Mouse (Mus musculus) bone marrow macrophage, adult 2 months (primary cell): ENCODE data around the gene Txnrd3.

Experiments used
- CTCF ChIP-seq: IDR thresholded peaks from 2 replicates; pipeline ENCODE4 v1.5.1; 2012; ENCODE audit warnings: low read depth, mild to moderate bottlenecking, low read length, moderate library complexity
- POLR2A ChIP-seq: IDR thresholded peaks from 2 replicates; pipeline ENCODE4 v1.6.1; 2012; ENCODE audit warnings: mild to moderate bottlenecking, low read depth, low read length, borderline replicate concordance

DNA sequence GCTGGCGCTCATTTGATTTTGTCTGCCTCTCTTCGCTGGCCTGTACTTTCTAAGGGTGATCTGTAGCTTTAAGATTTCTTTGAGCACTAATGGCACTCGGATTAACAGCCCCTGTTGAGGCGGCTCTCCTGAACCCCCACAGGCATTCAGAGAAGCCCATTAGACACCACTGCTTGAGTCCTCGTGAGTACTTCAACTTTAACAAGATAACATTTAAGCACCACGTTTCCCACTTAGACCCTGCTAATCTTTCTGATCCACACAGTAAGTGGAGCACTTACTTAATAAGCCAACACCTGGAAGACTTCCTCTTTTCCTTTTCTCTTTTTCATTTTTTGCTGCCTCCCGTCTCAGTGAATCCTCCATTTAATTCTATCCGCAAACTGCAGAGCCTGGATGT lies 21.4 kb downstream of the Txnrd3 start:
- TF ChIP-seq POLR2A (no peak), CTCF (no peak)
